Mouse (Mus musculus): ENCODE measurements around the gene Wnt3.

The Wnt3 gene

GRCm38 (mm10) chr11:103848287-103848686, 74.3 kb downstream of the Wnt3 start:
- DNase-seq (ENCODE audit: low read depth) = peak; percentile 20

DNA sequence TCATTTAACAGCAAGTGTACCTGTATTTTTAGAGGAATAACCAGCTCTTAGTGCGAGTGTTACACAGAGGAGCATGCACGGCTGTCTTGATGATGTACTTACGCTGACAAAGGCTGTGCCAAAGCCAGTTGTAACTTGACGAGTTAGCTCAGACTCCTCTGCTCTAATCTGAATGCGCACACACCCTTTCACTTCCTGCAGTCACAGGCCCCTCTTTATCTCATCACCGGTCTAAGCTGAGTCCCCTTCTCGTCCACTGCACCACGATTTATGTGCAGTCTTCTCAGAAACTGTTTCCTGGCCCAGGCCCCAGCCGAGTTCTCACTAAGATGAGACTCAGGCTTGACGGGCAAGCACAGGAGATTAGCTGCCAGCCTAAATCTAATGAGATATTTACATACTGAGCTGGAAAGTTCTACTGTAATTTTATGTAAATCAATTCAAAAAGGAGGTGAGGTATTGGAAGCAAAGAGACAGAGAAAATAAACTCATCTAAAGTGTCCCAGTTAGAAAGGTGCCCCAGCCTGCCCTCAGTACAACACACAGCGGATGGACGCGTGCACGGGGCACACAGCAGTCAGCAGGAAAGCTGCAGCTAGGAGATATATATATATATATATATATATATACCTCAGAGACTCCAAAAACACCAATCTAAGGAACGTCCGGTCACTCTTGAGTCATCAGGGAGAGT, 78.8 kb downstream of the Wnt3 start:
- peak; percentile 42 for DNase-seq (ENCODE audit: low read depth)

GRCm38 (mm10) chr11:103853284-103853920, 79.5 kb downstream of the Wnt3 start:
- no peak for DNase-seq (ENCODE audit: low read depth)

DNA sequence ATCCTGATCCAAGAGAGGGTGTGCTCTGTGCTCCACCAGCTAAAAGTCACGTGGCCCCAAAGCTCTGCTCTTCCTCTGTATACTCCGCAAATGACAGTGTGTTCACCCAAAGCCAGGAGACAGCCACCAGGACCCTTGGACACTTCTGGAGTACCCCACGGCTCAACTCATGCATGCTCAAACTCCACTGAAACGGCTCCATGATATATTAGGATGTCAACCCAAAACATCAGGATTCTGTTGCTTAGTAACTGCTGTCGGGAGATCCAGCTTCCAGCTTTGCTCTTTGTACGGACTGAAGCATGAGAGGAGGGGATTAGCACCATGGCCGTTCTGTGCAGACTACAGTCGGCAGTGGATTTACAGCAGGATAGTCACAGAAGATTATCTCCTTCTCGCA, 80.3 kb downstream of the Wnt3 start:
- DNase-seq (ENCODE audit: low read depth) = no peak

DNA sequence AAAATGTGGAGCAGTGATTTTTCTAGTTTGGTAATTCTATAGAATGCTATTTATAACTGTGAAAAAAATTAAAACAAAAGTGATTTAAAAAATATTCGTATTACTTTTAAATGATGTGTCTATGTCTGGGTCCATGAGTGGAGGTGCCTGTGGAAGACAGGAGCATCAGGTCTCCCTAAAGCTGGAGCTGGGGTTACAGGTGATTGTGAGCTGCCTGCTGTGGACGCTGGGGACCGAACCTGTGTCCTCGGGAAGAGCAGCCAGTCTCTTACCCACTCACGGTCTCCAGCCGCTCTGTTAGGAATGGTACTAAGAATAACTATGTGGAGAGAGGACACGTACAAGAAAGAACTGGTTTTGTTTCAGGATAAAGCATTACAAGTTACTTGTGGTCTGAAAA, 82.7 kb downstream of the Wnt3 start:
- DNase-seq (ENCODE audit: low read depth) = no peak

- DNase-seq (ENCODE audit: low read depth) = no peak
Measured at GRCm38 (mm10) chr11:103858760-103859159, 84.8 kb downstream of the Wnt3 start.

DNA sequence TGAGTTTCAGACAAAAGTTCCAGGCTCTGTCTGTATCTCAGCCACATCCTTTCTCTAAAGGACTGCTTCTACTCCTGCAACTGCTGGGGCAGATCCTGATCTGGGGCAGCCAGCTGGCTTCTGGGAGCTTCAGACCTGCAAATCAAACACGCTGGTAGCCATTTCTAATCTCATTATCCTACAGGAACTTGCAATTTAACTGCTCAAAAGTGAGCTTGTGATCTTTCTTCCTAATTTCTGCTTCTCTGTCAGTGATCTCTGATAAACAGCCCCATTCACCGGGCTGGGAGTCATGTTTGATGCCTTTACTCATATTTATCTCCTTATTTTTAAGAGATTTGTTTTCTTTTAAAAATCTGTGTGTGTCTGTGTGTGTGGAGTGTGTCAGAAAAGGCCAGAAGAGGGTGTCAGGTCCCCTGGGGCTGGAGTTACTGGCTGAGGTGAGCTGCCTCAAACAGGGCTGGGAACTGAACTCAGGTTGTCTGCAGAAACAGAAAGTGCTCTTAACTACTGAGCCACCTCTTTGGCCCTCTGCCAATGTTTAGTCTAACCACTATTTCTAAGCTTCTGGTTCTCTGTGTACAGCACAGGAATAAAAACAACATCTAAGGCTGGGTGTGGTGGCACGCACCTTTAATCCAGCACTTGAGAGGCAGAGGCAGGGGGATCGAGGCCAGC, 86.1 kb downstream of the Wnt3 start:
- DNase-seq (ENCODE audit: low read depth) = peak; percentile 30

GRCm38 (mm10) chr11:103862951-103863350, 89.0 kb downstream of the Wnt3 start:
- DNase-seq (ENCODE audit: low read depth) = no peak

DNA sequence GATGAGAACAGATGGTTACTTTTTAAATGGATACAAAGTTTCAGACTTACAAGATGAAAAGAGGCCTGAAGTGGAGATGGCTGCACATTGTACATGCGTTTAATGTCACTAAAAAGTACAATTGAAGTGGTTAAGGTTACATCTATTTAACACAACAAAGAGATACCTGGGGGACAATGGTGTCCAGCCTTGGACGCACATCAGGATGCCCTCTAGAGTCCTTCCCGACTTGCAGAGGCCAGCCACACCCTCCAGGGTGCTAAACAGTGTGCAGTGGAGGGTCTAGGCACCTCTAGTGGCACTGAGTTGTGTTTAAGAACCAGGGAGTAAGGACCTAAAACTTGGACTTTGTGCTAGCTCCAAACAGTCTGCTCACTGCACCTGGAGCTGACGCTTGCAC, 90.5 kb downstream of the Wnt3 start:
- DNase-seq (ENCODE audit: low read depth) = no peak

DNA sequence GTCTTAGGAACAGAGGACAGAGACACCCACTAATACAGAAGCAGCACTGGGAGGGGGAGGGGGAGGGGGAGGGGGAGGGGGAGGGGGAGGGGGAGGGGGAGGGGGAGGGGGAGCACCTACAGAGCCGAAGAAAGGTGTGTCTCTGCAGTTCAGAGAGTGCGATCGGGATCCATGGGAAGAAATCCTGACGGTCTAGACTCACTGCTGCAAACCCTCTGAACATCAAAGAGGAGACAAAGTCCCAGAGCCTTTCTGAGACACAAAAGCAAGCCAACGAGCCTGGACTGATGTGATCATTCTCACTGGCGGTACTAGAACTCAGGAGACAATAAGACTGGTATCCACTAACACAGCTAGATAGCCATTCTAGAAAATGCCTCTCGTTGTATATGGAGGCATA, 91.4 kb downstream of the Wnt3 start:
- DNase-seq (ENCODE audit: low read depth) = no peak

Data from 416B (cell line).